Mouse (Mus musculus): ENCODE data around the gene Pou5f1. TPM values are rescaled to one million over a fixed set of nuclear protein-coding genes. Genes with fewer than 3 reads are reported as not detected.

The Pou5f1 gene
- total RNA-seq, 2 experiments from 2014 or later: not detected

GRCm38 (mm10) chr17:35548636-35549035 lies 42.8 kb downstream of the Pou5f1 start:
- intact Hi-C loops (cut with DNase I): no loop called here
- DNase-seq: no peak

GRCm38 (mm10) chr17:35549437-35550142 lies 43.8 kb downstream of the Pou5f1 start:
- peak; percentile 78 to 83 for DNase-seq
- intact Hi-C loops (cut with DNase I): no loop called here

- DNase-seq: no peak
- intact Hi-C loops (cut with DNase I): no loop called here
Measured at GRCm38 (mm10) chr17:35550143-35550494, 44.3 kb downstream of the Pou5f1 start.

GRCm38 (mm10) chr17:35550871-35551270 lies 45.1 kb downstream of the Pou5f1 start:
- DNase-seq: no peak
- intact Hi-C loops (cut with DNase I): no loop called here

GRCm38 (mm10) chr17:35551881-35552414 lies 46.1 kb downstream of the Pou5f1 start, which contains the start of gene Cdsn:
TSS of gene Cdsn (plus strand) at chr17:35552128.
- DNase-seq: no peak
- intact Hi-C loops (cut with DNase I): no loop called here

- DNase-seq: no peak
- intact Hi-C loops (cut with DNase I): no loop called here
Measured at GRCm38 (mm10) chr17:35554321-35554720, 48.5 kb downstream of the Pou5f1 start.

GRCm38 (mm10) chr17:35554761-35555397 lies 49.1 kb downstream of the Pou5f1 start:
- no peak for DNase-seq
- intact Hi-C loops (cut with DNase I): no loop called here

- intact Hi-C loops (cut with DNase I): no loop called here
- no peak for DNase-seq
Measured at GRCm38 (mm10) chr17:35556186-35556765, 50.5 kb downstream of the Pou5f1 start.

GRCm38 (mm10) chr17:35556812-35557211 lies 51.0 kb downstream of the Pou5f1 start:
- intact Hi-C loops (cut with DNase I): no loop called here
- DNase-seq: no peak

GRCm38 (mm10) chr17:35557351-35557750 lies 51.5 kb downstream of the Pou5f1 start:
- intact Hi-C loops (cut with DNase I): no loop called here
- DNase-seq: no peak

GRCm38 (mm10) chr17:35558216-35558615 lies 52.4 kb downstream of the Pou5f1 start:
- intact Hi-C loops (cut with DNase I): no loop called here
- DNase-seq: no peak

Other genes starting within 250 kb of the Pou5f1 start
- 100 to 1,000 TPM in 1 of 2 experiments, 10 to 100 TPM in 1; 87.6 to 133 TPM for gene H2-D1, start 243.3 kb upstream of the Pou5f1 start, total RNA-seq (2021)
- gene H2-Q1, start 185.6 kb upstream of the Pou5f1 start, total RNA-seq (2021): 1 to 10 TPM; 1.1 to 1.4 TPM
- gene H2-Q2, start 163.8 kb upstream of the Pou5f1 start, total RNA-seq (2021): 1 to 10 TPM in 1 of 2 experiments, under 1 TPM in 1; 0.64 to 1.4 TPM
- gene H2-Q4, start 126.4 kb upstream of the Pou5f1 start, total RNA-seq (2021): 10 to 100 TPM; 10.1 to 13.8 TPM
- 1 to 10 TPM in 1 of 2 experiments, under 1 TPM in 1; 0.78 to 1.6 TPM for gene H2-Q6, start 81.2 kb upstream of the Pou5f1 start, total RNA-seq (2021)
- gene H2-Q7, start 66.9 kb upstream of the Pou5f1 start, total RNA-seq (2021): 1 to 10 TPM in 1 of 2 experiments, under 1 TPM in 1; 0.94 to 2.1 TPM
- gene H2-Q10, start 35.9 kb upstream of the Pou5f1 start, total RNA-seq (2021): under 1 TPM; 0.19 to 0.33 TPM
- gene Tcf19, start 10.8 kb downstream of the Pou5f1 start, total RNA-seq (2021): 1 to 10 TPM; 3.4 to 5.2 TPM
- gene Cchcr1, start 11.1 kb downstream of the Pou5f1 start, total RNA-seq (2021): 1 to 10 TPM; 2.3 to 2.9 TPM
- gene Psors1c2, start 27.2 kb downstream of the Pou5f1 start, total RNA-seq (2021): not detected
- under 1 TPM; 0.19 to 0.39 TPM for gene Cdsn, start 46.1 kb downstream of the Pou5f1 start, total RNA-seq (2021)
- not detected for gene 2300002M23Rik, start 61.4 kb downstream of the Pou5f1 start, total RNA-seq (2021)
- not detected for gene Sfta2, start 95.5 kb downstream of the Pou5f1 start, total RNA-seq (2021)
- gene Gm9573, start 120.6 kb downstream of the Pou5f1 start, total RNA-seq (2021): not detected
- not detected for gene Mucl3, start 137.7 kb downstream of the Pou5f1 start, total RNA-seq (2021)
- gene Vars2, start 161.6 kb downstream of the Pou5f1 start, total RNA-seq (2021): 10 to 100 TPM; 31.9 to 33.0 TPM
- 10 to 100 TPM; 16.9 to 17.4 TPM for gene Gtf2h4, start 167.7 kb downstream of the Pou5f1 start, total RNA-seq (2021)
- 10 to 100 TPM; 29.3 to 37.4 TPM for gene Ddr1, start 198.6 kb downstream of the Pou5f1 start, total RNA-seq (2021)